9 mouse cellular contexts compared by ENCODE assay signal in genomic region chr7:25105411-25106160, GRCm38 (mm10). TPM values are rescaled to one million over a fixed set of nuclear protein-coding genes. Genes with fewer than 3 reads are reported as not detected.
DNase-seq lines count a peak whose midpoint lies in the region; ATAC-seq and TF ChIP-seq lines count a peak whose summit lies in the region.
"Had no signal": no experiment of that assay in that cellular context is flagged by ENCODE, and none has a peak within 500 bp of the region (broad histone marks: within the 10 kb centered on the region; RNA-seq: fewer than 3 reads in every experiment).

No protein-coding gene starts in this region.

- DNase-seq in A20 (ENCODE audit: low read depth, low spot score) (peak; percentile 93), adipocyte (ENCODE audit: low spot score) (peak; percentile 76)
- peak; percentile 83 to 92 for DNase-seq in cerebellum, postnatal 4 days (ENCODE audit: low spot score in 2 of 2)
- peak; percentile 75 for DNase-seq in gastrocnemius, postnatal 10 days
- DNase-seq in limb, embryonic 14.5 days (ENCODE audit: low spot score) = peak; percentile 58
- peak; percentile 82 to 91 for DNase-seq in natural killer cell, adult 2 months (ENCODE audit: low spot score in 2 of 2)
- DNase-seq in splenic B cell, adult 2 months (ENCODE audit: low read depth, low spot score) = peak; percentile 93

- no peaks in the 10 kb centered on the region for H3K27me3 ChIP-seq in intestine, postnatal 0 days (replicated peaks; ENCODE audit: control insufficient read depth, insufficient read depth, low read length)
- no peaks in the 10 kb centered on the region for H3K27me3 ChIP-seq in limb, embryonic 14.5 days (ENCODE audit: control insufficient read depth, insufficient read depth, low read length)
- H3K27me3 ChIP-seq in splenic B cell, adult 2 months (ENCODE audit: control insufficient read depth, insufficient read depth, low read length, poor library complexity, severe bottlenecking) = no peaks in the 10 kb centered on the region
- H3K27me3 ChIP-seq: embryonic facial prominence, embryonic 15.5 days had no signal

- H3K9ac ChIP-seq in intestine, postnatal 0 days (ENCODE audit: low read depth, low read length) = no peak overlapping the region
- no peak overlapping the region for H3K9ac ChIP-seq in limb, embryonic 14.5 days (ENCODE audit: low read depth, low read length, severe bottlenecking)
- H3K9ac ChIP-seq: embryonic facial prominence, embryonic 15.5 days had no signal

- no peaks in the 10 kb centered on the region for H3K4me1 ChIP-seq in intestine, postnatal 0 days (replicated peaks; ENCODE audit: control insufficient read depth, insufficient read depth, low read length)
- H3K4me1 ChIP-seq in limb, embryonic 14.5 days (ENCODE audit: control insufficient read depth, insufficient read depth, low read length) = no peaks in the 10 kb centered on the region
- H3K4me1 ChIP-seq: embryonic facial prominence, embryonic 15.5 days had no signal

- no peak for TF ChIP-seq POLR2A in limb, embryonic 14.5 days (IDR thresholded peaks at IDR 0.05; ENCODE audit: borderline replicate concordance, extremely low read depth, insufficient read depth, insufficient read length)

- H3K4me2 ChIP-seq in intestine, postnatal 0 days (replicated peaks; ENCODE audit: low read depth) = no peak overlapping the region
- H3K4me2 ChIP-seq in limb, embryonic 14.5 days (replicated peaks; ENCODE audit: low read depth, low read length, severe bottlenecking) = no peak overlapping the region
- H3K4me2 ChIP-seq: embryonic facial prominence, embryonic 15.5 days had no signal

- H3K36me3 ChIP-seq in intestine, postnatal 0 days (ENCODE audit: control insufficient read depth, insufficient read depth) = no peaks in the 10 kb centered on the region
- H3K36me3 ChIP-seq in limb, embryonic 14.5 days (ENCODE audit: control insufficient read depth, insufficient read depth, low read length) = no peaks in the 10 kb centered on the region
- peaks cover 11% of the 10 kb centered on the region for H3K36me3 ChIP-seq in splenic B cell, adult 2 months (ENCODE audit: control insufficient read depth, insufficient read depth, low read length, poor library complexity, severe bottlenecking)
- H3K36me3 ChIP-seq: embryonic facial prominence, embryonic 15.5 days had no signal

- H3K9me3 ChIP-seq in intestine, postnatal 0 days (ENCODE audit: control insufficient read depth) = no peaks in the 10 kb centered on the region
- H3K9me3 ChIP-seq in limb, embryonic 14.5 days (ENCODE audit: control insufficient read depth, low read length) = no peaks in the 10 kb centered on the region
- H3K9me3 ChIP-seq: embryonic facial prominence, embryonic 15.5 days had no signal

- TF ChIP-seq CTCF in intestine, postnatal 0 days (IDR thresholded peaks at IDR 0.05; ENCODE audit: low read depth) = peak; percentile 92

- ATAC-seq in intestine, postnatal 0 days = peak; percentile 8; the same call in 1 of the 2 replicates
- peak; percentile 53; the same call in 1 of the 2 replicates for ATAC-seq in limb, embryonic 14.5 days (ENCODE audit: low FRiP score, low read depth)

- no peak overlapping the region for H3K4me3 ChIP-seq in intestine, postnatal 0 days (ENCODE audit: low read depth, low read length)
- H3K4me3 ChIP-seq in limb, embryonic 14.5 days (replicated peaks; ENCODE audit: low read length) = no peak overlapping the region
- H3K4me3 ChIP-seq: embryonic facial prominence, embryonic 15.5 days had no signal

- 21% methylated on average over 17 of the region's 17 CpGs for WGBS in intestine, postnatal 0 days
- WGBS in limb, embryonic 14.5 days = 26% methylated on average over 17 of the region's 17 CpGs

- H3K27ac ChIP-seq in intestine, postnatal 0 days (ENCODE audit: low read depth, low read length) = no peak overlapping the region
- no peak overlapping the region for H3K27ac ChIP-seq in limb, embryonic 14.5 days (replicated peaks; ENCODE audit: low read depth, low read length)
- H3K27ac ChIP-seq: embryonic facial prominence, embryonic 15.5 days had no signal

RNA-seq across cellular contexts. Expression of gene Zfp574, which starts 33.2 kb away (rescaled TPM):
- 1 to 10 TPM; 6.9 to 9.0 TPM for total RNA-seq in gastrocnemius, postnatal 10 days (2021)
- polyA plus RNA-seq in intestine, postnatal 0 days (2015; fragmentation: Nextera tagmentation; extraction: Ambion mirVana) = 11.6 and 12.1 TPM in 2 replicates
- polyA plus RNA-seq in limb, embryonic 14.5 days (2012; rRNA removed) = 33.3 and 45.7 TPM in 2 replicates
- polyA plus RNA-seq in limb, embryonic 14.5 days (2014; fragmentation: Nextera tagmentation; extraction: Ambion mirVana) = 28.0 and 30.8 TPM in 2 replicates

RNA-seq across cellular contexts. Expression of gene Grik5, which starts 33.4 kb away (rescaled TPM):
- total RNA-seq in gastrocnemius, postnatal 10 days (2021) = 10 to 100 TPM in 1 of 2 experiments, 1 to 10 TPM in 1; 7.2 to 11.0 TPM
- polyA plus RNA-seq in intestine, postnatal 0 days (2015; fragmentation: Nextera tagmentation; extraction: Ambion mirVana) = 1.3 TPM in 2 replicates
- polyA plus RNA-seq in limb, embryonic 14.5 days (2012; rRNA removed) = 84.9 and 128 TPM in 2 replicates
- 11.8 and 13.8 TPM in 2 replicates for polyA plus RNA-seq in limb, embryonic 14.5 days (2014; fragmentation: Nextera tagmentation; extraction: Ambion mirVana)
